Mouse (Mus musculus) CH12.LX (cell line): ENCODE results near the gene Aig1.

Experiments
- CTCF ChIP-seq, 2 experiments: IDR thresholded peaks in 1 of 2; conservative IDR thresholded peaks in 1 of 2; 2 replicates each; pipeline ENCODE4 v1.5.1; 2011 to 2012; ENCODE audit warnings: low read depth in 2 of 2, low read length in 2 of 2, improper control_type of control experiment in 1 of 2, inconsistent platforms in 1 of 2, mild to moderate bottlenecking in 1 of 2, moderate library complexity in 1 of 2
- E2F4 ChIP-seq: IDR thresholded peaks from 2 replicates; pipeline ENCODE4 v1.6.1; 2011; ENCODE audit warnings: low read depth, low read length, improper control_type of control experiment; ENCODE audit not compliant: insufficient replicate concordance
- KAT2A ChIP-seq: IDR thresholded peaks from 2 replicates; pipeline ENCODE4 v1.6.1; 2012; ENCODE audit warnings: low read length, improper control_type of control experiment, inconsistent platforms; ENCODE audit not compliant: insufficient replicate concordance
- MYC ChIP-seq: IDR thresholded peaks from 2 replicates; pipeline ENCODE4 v1.6.1; 2011; ENCODE audit warnings: low read depth, mild to moderate bottlenecking, improper control_type of control experiment, low read length
- POLR2A ChIP-seq: IDR thresholded peaks from 2 replicates; pipeline ENCODE4 v1.6.1; 2011; ENCODE audit warnings: low read depth, mild to moderate bottlenecking, improper control_type of control experiment, low read length
- RCOR1 ChIP-seq: conservative IDR thresholded peaks from 2 replicates; pipeline ENCODE4 v1.6.1; 2012; ENCODE audit warnings: low read depth, mild to moderate bottlenecking, inconsistent platforms, low read length, improper control_type of control experiment
- SMC3 ChIP-seq: IDR thresholded peaks from 2 replicates; pipeline ENCODE4 v1.6.1; 2011; ENCODE audit warnings: low read depth, low read length, improper control_type of control experiment
- USF2 ChIP-seq: conservative IDR thresholded peaks from 2 replicates; pipeline ENCODE4 v1.6.1; 2011; ENCODE audit warnings: low read depth, low read length, improper control_type of control experiment

DNA sequence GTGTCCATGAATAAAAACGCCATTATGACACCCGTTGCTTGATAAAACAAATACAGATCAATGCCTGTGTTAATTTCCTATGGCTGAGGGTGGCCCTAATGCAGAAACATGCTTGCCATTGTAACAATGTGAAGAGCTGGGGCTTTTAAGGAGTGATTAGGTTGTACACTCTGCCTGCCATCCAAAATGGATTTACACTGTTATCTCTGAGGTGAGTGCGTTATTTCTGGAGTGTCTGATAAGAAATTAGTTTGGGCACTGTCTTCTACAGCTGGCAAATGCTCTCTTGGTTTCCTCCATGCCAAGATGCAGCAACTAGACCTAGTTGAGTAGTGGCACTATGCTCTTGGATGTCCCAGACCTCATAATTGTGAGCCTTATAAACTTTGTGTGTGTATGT, 143.5 kb downstream of the Aig1 start:
- TF ChIP-seq E2F4: no peak
- TF ChIP-seq POLR2A: no peak
- TF ChIP-seq KAT2A: no peak
- no peak for TF ChIP-seq RCOR1
- TF ChIP-seq USF2: no peak
- no peak for TF ChIP-seq CTCF (conservative IDR thresholded peaks at IDR 0.05 in 1 of 2, IDR thresholded peaks at IDR 0.05 in 1 of 2; ENCODE audit: low read depth in 2 of 2, low read length in 2 of 2)
- no peak for TF ChIP-seq MYC
- TF ChIP-seq SMC3: no peak
